Mouse (Mus musculus) liver, adult 2 months (tissue): Measurements from ENCODE around the gene Tent4b.

ENCODE experiments used
- CTCF ChIP-seq: fragments of 200-500 bp; IDR thresholded peaks from 2 replicates; pipeline ENCODE4 v1.5.1; 2011; ENCODE audit warnings: low read depth, low read length, control low read depth
- POLR2A ChIP-seq: fragments of 200-500 bp; IDR thresholded peaks from 2 replicates; pipeline ENCODE4 v1.6.1; 2011; ENCODE audit warnings: low read length, control low read depth; ENCODE audit not compliant: insufficient read depth; ENCODE audit errors: extremely low read depth

- TF ChIP-seq POLR2A, result no peak
- peak; percentile 69 for TF ChIP-seq CTCF
Observed at GRCm38 (mm10) chr8:88161439-88161838, 37.6 kb upstream of the Tent4b start.
